Mouse (Mus musculus): ENCODE results near the gene Phkg2. TPM values are rescaled to one million over a fixed set of nuclear protein-coding genes. Genes with fewer than 3 reads are reported as not detected.

Gene Phkg2
- 10 to 100 TPM; 12.1 to 20.9 (median 17.3) TPM for total RNA-seq (2022)

DNA sequence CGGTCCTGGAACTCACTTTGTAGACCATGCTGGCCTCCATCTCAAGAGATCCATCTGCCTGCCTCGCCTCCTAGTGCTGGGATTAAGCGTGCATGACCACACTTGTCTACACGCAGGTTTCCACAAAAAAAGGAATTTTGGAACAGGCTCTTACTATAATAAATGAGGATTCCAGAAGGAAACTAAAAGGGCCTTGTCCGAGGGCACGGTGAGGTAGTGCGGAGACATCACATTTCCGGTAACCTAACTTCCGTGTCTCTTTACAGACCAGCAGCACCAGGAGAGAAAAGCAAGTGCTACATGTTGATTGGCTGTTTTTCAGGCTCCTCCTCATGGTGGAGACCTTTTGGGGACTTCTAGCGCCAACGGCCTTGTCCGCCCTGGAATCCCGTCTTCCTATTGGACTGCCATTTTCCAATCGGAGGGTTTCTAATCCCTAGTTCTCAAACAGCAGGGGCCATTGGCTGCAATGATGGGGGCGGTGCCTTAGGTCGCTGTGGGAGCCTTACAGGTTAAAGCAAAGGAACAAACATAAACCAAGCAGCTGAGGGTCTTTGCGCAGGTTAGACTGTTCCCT is at the start of gene Phkg2:
Gene Phkg2 (plus strand): TSS at position 446 of the 577 bp plus-strand sequence.
- DNase-seq (ENCODE audit: low spot score) = peak; percentile 99

DNA sequence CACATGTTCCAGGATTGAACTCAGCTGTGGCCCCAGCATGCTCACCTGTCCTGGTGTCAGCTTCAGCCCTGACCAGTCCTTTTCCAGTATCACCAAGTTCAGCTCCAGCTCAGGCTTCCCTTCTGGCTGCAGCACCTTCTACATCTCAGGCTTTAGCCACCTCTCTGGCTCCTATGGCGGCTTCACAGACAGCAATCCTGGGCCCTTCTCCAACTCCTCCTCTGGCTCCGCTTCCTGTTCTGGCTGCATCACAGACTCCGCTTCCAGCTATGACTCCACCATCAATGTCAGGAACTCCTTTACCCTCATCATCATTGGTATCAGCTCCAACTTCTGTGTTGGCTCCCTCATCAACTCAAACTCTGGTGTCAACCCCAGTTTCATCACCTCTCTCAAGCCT is 31.5 kb upstream of the Phkg2 start:
- DNase-seq (ENCODE audit: low spot score) = peak; percentile 28

GRCm38 (mm10) chr7:127549116-127549835 is 23.9 kb upstream of the Phkg2 start:
- peak; percentile 53 for DNase-seq (ENCODE audit: low spot score)

DNA sequence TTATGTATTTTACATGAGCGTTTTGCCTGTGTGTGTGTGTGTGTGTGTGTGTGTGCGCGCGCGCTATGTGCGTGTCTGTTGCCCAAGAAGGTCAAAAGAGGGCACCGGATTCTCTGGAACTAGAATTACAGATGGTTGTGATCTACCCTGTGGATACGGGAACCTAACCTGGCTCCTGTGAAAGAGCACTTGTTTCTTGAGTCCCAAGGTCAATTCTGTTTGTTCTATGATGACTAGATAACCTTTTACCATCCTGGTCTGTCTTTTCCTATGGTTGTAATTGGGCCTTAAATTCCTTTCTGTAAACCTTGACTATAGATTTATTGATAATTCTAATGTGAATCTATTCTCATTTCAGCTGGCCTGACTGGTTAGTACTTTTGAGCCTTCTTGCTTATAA is 21.6 kb upstream of the Phkg2 start:
- no peak for DNase-seq (ENCODE audit: low spot score)

DNA sequence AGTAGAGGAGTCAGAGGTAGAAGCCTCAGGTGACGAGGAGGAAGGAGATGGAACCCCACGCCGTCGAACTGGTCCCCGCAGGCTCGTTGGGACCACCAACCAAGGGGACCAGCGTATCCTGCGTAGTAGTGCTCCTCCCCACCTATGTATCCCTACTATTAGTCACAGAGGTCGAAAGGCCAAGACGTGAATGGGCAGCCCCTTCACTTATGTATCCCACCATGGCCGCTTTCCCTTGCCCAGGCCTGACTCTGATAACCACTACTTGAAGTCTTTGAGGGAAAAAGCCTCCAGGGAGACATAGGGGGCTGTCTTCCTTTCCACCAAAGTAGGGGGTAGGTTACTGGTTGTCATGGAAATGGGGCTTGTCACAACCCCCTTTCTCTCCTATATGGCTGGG is 12.6 kb upstream of the Phkg2 start:
- no peak for DNase-seq (ENCODE audit: low spot score)

GRCm38 (mm10) chr7:127561340-127561858 is 11.7 kb upstream of the Phkg2 start, which contains the start of gene Tmem265:
Gene Tmem265, plus strand, starts transcription at chr7:127561390.
- DNase-seq (ENCODE audit: low spot score) = no peak

DNA sequence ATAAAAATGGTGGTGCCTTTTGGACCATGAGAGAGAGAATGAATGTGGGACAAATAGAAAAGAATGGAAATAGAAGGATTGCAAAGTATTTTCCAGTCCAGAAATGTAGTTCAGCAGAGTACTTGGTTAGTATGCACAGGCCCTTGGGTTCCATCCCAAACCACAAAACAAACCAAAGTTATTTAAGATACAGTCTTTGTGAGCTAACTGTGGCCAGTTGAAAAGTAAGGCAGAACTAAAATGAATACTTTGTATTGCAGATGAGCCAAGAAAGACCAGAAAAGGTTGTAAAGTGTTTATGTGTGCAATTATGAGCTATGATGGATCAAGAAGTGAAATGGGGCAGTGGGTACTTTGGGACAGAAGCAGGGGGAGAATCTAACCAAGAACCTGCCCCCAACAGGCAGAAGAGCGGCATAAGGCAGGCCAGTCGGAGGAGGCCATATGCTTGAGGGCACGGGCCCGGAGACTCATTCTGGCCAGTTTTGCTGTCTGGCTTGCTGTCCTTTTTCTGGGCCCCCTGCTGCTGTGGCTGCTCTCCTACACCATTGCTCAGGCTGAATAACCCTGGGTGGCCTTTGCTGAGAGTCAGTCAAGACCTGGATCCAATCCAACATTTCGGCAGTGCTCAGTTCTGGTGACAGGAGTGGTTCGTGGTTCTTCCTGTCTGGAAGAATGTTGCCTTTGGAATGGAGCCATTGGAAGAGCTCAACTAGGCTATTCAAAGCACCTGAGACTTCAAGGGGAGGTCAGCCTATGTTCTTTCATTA is 8.6 kb upstream of the Phkg2 start:
- peak; percentile 55 for DNase-seq (ENCODE audit: low spot score)

DNA sequence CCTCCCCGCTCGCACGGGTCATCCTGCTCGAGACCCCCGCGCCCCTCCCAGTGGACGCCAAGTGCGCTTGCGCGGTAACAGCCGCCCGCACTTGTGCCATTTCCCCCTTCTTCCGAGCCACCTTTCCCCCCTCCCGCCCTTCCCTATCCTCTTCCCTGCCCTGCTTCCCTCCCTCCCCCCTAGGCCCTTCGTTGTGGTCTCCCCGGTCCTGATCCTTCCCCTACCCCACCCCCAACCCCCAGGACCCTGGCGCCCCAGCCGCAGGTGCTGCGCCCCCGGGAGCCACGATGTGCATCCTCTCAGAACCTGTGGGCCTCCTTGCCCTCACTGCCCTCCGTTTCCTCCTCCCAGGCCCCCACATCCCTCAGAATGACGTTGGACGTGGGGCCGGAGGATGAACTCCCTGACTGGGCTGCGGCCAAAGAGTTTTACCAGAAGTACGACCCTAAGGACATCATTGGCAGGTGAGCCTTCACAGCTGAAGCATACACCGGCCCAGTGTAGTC is 416 bp downstream of the Phkg2 start:
- DNase-seq (ENCODE audit: low spot score) = no peak

GRCm38 (mm10) chr7:127574115-127574514 is 975 bp downstream of the Phkg2 start:
- no peak for DNase-seq (ENCODE audit: low spot score)

GRCm38 (mm10) chr7:127583260-127583659 is 10.1 kb downstream of the Phkg2 start:
- no peak for DNase-seq (ENCODE audit: low spot score)

DNA sequence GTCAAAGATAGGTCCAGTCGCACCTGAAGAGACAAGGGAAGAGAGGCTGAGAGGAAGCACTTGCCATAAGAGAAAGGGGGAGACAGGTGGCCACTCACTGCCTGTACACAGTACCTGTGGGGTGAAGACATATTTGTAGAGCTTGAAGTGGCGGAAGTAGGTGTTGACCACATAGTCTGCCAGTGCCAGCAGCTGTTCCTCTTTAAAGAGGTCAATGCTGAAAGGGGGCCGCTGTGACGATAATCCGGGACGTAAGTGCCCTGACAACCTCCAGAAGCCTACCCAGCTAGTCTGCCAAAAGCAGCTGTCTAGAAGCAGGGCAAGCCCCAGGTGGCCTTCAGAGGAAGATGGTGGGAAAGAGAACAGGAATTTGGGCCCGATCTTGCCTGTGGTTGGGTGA is 11.9 kb downstream of the Phkg2 start:
- DNase-seq (ENCODE audit: low spot score) = no peak

DNA sequence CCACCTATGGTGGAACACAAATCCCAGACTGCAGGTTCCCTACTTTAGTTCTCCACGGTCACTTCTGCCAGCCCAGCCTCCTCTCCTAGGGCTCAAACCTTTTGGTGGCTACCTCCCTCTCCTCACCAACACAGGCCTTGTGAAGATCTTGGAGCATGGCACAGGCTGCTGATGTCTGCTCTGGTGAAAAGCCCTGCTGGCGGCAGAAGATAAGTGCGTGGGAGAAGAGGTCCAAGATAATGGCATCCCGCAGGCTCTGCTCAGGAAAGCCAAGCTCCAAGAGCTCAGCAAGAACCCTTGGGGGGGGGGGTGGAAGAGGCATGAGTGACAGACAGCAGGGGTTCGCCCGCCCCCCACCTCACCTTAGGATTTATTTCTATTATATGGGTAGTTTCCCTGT is 13.0 kb downstream of the Phkg2 start:
- DNase-seq (ENCODE audit: low spot score) = no peak

DNA sequence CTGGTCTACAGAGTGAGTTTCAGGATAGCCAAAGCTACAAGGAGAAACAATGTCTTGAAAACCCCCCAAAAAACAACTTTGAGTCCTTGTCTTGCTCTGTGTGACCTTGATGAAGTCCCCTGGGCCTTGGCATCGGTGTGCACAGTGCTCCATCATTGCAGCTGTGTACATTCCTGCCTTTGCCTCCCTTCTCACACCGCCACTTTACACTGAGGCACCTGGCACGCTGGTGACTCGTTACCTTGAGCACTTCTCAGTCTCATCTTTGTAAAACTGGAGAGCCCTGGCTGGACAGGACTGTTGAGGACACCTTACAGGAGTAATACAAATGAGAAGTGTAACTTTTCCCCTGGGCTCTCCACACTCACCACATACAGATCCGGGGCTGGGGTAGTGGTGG is 14.1 kb downstream of the Phkg2 start:
- DNase-seq (ENCODE audit: low spot score) = no peak

DNA sequence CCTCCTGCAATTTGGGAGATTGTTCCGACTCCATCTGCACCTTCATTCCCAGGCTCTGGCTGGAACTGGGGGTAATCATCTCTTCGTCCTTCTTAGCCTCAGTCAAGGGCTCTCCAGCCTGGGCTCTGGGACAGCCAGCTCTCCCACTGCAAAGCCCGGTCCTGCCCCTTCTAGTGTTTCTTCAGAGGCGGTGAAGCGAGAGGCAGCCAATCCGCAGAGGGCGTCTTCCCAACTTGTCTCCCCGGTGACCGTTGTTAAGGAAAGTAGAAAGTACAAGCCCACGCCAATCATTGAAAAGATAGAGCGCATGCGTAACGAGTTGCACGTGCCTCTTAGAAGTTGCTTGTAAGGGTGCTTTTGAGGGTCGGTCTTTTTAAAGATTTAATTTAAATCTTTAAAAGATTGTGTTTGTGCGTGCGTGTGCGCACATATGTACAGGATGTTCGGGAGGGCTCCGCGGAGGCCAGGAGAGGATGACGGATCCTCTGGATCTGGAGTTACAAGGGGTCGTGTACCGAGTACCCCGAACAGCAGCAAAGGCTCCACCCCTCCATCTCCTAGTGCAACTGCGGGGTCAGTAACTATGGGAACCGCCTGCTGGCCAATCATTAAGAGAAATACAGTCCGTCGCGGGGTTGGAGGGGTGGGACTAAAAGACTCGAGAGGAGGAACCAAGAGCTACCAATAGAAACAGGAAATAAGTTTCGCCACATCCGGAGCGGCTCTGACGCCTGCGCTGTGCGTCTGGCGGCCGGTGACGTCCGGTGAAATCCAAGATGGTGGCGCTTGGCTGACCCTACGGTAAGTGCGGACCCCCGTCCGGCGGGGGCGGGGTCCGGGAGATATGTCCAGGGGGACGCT is 15.1 kb downstream of the Phkg2 start, which contains the start of the genes Ccdc189 and Rnf40:
Gene Ccdc189 (minus strand): TSS at position 585 of the 861 bp plus-strand sequence.
Gene Rnf40 (plus strand): TSS at position 757 of the 861 bp plus-strand sequence.
- DNase-seq (ENCODE audit: low spot score) = peak; percentile 96

DNA sequence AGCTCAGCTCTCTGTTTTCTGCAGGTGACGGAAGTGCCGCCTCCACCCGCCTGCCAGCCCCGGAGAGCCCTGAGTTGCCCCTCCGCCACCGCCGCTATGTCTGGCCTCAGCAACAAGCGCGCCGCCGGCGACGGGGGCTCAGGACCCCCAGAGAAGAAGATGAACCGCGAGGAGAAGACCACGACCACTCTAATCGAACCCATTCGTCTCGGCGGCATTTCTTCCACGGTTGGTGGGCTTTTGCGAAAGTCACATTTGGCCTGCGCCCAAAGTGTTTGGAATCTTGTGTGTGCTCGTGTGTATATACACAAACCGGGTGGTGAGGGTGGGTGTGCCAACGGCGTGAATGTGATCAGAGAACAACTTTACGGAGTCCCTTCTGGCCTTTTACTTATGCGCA is 15.8 kb downstream of the Phkg2 start:
- no peak for DNase-seq (ENCODE audit: low spot score)

DNA sequence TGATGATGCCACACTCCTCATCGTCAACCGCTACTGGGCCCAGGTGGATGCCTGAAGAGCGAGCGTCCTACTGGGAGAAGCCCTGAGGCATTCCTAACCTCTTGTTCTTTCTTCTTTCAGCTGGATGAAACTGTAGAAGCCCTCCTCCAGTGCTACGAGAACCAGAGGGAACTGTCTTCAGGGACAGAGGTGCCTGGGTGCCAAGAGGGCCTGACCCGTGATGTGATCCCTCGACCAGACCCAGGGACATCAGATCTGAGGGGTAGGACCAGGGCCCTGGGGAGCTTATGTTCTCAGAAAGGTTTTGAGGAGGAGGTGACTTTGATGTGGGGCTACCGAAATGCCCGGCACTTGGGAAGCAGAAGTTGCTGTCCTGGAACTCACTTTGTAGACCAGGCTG is 16.5 kb downstream of the Phkg2 start:
- DNase-seq (ENCODE audit: low spot score) = no peak

DNA sequence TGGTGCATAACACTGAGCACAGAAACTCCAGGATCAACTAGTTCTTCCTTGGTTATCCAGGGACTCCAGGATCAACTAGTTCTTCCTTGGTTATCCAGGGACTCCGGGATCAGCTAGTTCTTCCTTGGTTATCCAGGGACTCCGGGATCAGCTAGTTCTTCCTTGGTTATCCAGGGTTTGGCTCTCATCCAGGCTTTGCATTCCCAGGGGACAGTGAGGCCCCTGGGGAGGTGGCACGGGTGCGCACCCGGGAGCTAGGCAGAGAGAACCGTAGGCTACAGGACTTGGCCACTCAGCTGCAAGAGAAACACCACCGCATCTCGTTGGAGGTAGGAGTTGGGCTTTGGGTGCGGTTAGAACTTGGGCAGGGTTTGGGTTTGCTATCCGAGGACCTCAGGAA is 18.0 kb downstream of the Phkg2 start:
- DNase-seq (ENCODE audit: low spot score) = no peak

GRCm38 (mm10) chr7:127592575-127592974 is 19.4 kb downstream of the Phkg2 start:
- DNase-seq (ENCODE audit: low spot score) = no peak

DNA sequence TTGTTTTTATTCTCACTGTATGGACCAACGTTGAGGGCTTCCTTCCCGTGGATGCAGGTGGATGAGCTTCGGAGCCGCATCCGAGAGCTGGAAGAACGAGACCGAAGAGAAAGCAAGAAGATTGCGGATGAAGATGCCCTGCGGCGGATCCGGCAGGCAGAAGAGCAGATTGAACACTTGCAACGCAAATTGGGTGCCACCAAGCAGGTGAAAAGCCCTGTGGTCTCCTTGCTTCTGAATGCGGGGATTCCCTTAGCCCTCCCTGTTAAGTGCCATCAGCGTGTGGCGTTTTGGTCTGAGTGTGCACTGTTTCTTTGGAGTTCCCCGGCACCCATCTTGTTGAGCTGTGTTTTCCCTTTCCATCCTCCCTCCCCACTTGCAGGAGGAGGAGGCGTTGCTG is 23.6 kb downstream of the Phkg2 start:
- no peak for DNase-seq (ENCODE audit: low spot score)

DNA sequence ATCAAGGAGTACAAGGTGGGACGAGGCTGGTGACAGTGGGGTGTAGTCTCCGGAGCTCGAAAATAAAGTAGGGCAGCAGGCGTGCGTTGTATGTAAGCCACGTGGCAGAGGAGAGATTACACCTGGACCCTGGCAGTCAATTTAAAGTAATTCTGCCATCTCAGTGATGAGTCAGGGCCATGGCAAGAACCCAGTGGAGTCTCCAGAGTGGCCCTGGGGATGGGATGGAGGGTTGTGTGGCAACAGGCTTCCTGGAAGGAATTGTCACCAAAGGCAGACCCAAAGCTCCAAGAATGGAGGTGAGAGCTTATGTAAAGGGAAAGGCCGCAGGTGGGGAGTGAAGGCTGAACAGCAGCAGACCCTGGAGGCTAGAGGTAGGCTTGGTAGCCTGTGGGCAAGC is 27.5 kb downstream of the Phkg2 start:
- DNase-seq (ENCODE audit: low spot score) = no peak

DNA sequence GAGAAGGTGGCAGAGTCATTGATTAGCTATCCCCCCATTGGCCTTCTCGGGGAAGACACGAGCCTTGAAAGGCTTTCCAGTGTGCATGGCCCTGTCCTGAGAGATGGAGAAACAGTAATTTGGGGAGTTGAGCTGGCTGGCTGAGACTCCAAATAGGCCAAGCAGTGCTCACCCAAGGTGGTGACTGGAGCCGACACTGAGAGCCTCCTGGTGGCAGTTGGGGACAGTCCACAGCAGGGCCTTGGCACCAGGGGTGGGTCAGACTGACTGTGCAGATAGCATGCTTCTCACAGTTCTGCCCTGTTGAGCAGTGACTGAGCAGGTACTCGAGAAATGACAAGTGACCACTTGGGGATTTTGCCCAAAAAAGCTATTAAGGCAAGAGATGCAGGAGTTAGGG is 28.6 kb downstream of the Phkg2 start:
- DNase-seq (ENCODE audit: low spot score) = no peak

Data from heart, adult 8-10 months (tissue).